ENCODE assay signal across 8 mouse cellular contexts in genomic region chr17:46247512-46248188, GRCm38 (mm10). TPM values are rescaled to one million over a fixed set of nuclear protein-coding genes. Genes with fewer than 3 reads are reported as not detected.
DNase-seq lines count a peak whose midpoint lies in the region; ATAC-seq lines count a peak whose summit lies in the region.

Gene Polr1c (minus strand): TSS chr17:46248054.
Gene Yipf3 (plus strand): TSS chr17:46248080.

- H3K9me3 ChIP-seq in hindbrain, embryonic 16.5 days (ENCODE audit: control insufficient read depth, low read length), result no peaks in the 10 kb centered on the region

- H3K4me1 ChIP-seq in hindbrain, embryonic 16.5 days (ENCODE audit: control insufficient read depth, insufficient read depth, low read depth, low read length), result peaks cover 24% of the 10 kb centered on the region

- H3K27ac ChIP-seq in hindbrain, embryonic 16.5 days (ENCODE audit: low read depth, low read length), result peak within 1 kb of the TSS; percentile 82
- H3K27ac ChIP-seq in macrophage, result peak within 1 kb of the TSS; percentile 46

- WGBS in hindbrain, embryonic 16.5 days, result under 1% methylated on average over 53 of the region's 53 CpGs
- WGBS in macrophage (ENCODE audit: missing documents), result under 1% methylated on average over 53 of the region's 53 CpGs

- peaks cover 43% of the 10 kb centered on the region for H3K36me3 ChIP-seq in hindbrain, embryonic 16.5 days (ENCODE audit: control insufficient read depth, insufficient read depth, low read length)
- peaks cover 61% of the 10 kb centered on the region for H3K36me3 ChIP-seq in macrophage (ENCODE audit: inconsistent target)

- peak; percentile 94 for DNase-seq in T-cell, adult 2 months (ENCODE audit: low spot score)
- DNase-seq in cerebellum, postnatal 36 days, result peak; percentile 95 to 96
- DNase-seq in gastrocnemius, adult 18-20 months (ENCODE audit: low spot score), result peak; percentile 97
- peak; percentile 96 to 97 for DNase-seq in left cerebral cortex, adult 18-20 months (ENCODE audit: low spot score in 2 of 2)
- DNase-seq in right cerebral cortex, adult 18-20 months, result peak; percentile 97
- DNase-seq in urinary bladder, postnatal 10 days (ENCODE audit: low spot score), result peak; percentile 85

- H3K4me2 ChIP-seq in hindbrain, embryonic 16.5 days (ENCODE audit: low read length), result peak within 1 kb of the TSS; percentile 91

- no peaks in the 10 kb centered on the region for H3K27me3 ChIP-seq in hindbrain, embryonic 16.5 days (replicated peaks; ENCODE audit: control insufficient read depth, insufficient read depth, low read length)

- H3K4me3 ChIP-seq in hindbrain, embryonic 16.5 days (ENCODE audit: low read length), result peak within 1 kb of the TSS; percentile 63
- H3K4me3 ChIP-seq in macrophage (ENCODE audit: inconsistent target), result peak within 1 kb of the TSS; percentile 96

- peak within 1 kb of the TSS; percentile 81 for H3K9ac ChIP-seq in hindbrain, embryonic 16.5 days (ENCODE audit: low read depth, low read length)

- H3K79me2 ChIP-seq in macrophage (ENCODE audit: inconsistent target), result peaks cover 39% of the 10 kb centered on the region

- peak; percentile 95 for ATAC-seq in hindbrain, embryonic 16.5 days

RNA-seq across cellular contexts. Expression of gene Polr1c, which starts in this region (rescaled TPM):
- 10 to 100 TPM; 15.0 to 15.1 TPM for total RNA-seq in gastrocnemius, adult 18-20 months (2021)
- polyA plus RNA-seq in hindbrain, embryonic 16.5 days (2015; fragmentation: Nextera tagmentation; extraction: Ambion mirVana), result 72.4 and 76.6 TPM in 2 replicates
- total RNA-seq in left cerebral cortex, adult 18-20 months (2021), result 10 to 100 TPM; 37.3 to 42.1 TPM
- 10 to 100 TPM; 10.6 to 55.2 (median 25.8) TPM for total RNA-seq in macrophage (2018; cell fraction: chromatin; rRNA removed)
- total RNA-seq in macrophage (2018; cell fraction: cytosol; rRNA removed), result 10 to 100 TPM; 17.8 to 30.7 (median 24.4) TPM
- 10 to 100 TPM; 14.7 to 36.2 (median 21.2) TPM for total RNA-seq in macrophage (2018; cell fraction: nucleus; rRNA removed)
- 17.2 to 29.5 TPM (median 28.2 TPM) in 3 replicates for polyA plus RNA-seq in macrophage (2018)

RNA-seq across cellular contexts. Expression of gene Yipf3, which starts in this region (rescaled TPM):
- total RNA-seq in gastrocnemius, adult 18-20 months (2021), result 10 to 100 TPM; 46.7 to 60.1 TPM
- polyA plus RNA-seq in hindbrain, embryonic 16.5 days (2015; fragmentation: Nextera tagmentation; extraction: Ambion mirVana), result 101 and 105 TPM in 2 replicates
- total RNA-seq in left cerebral cortex, adult 18-20 months (2021), result 10 to 100 TPM; 76.0 to 87.1 TPM
- total RNA-seq in macrophage (2018; cell fraction: chromatin; rRNA removed), result 10 to 100 TPM; 10.8 to 39.5 (median 26.5) TPM
- total RNA-seq in macrophage (2018; cell fraction: cytosol; rRNA removed), result 10 to 100 TPM; 56.6 to 79.7 (median 67.9) TPM
- total RNA-seq in macrophage (2018; cell fraction: nucleus; rRNA removed), result 10 to 100 TPM; 18.0 to 68.6 (median 45.4) TPM
- polyA plus RNA-seq in macrophage (2018), result 26.4 to 65.4 TPM (median 42.0 TPM) in 3 replicates

Comparison
In these comparisons a context has a peak if more than half of its experiments do, and no peak if none do; other contexts are left out.
1. Peak in every context shown above with its lines: DNase-seq, ATAC-seq, H3K4me3 ChIP-seq and H3K27ac ChIP-seq.